Mouse (Mus musculus): ENCODE results near the gene Nr2c2. TPM values are rescaled to one million over a fixed set of nuclear protein-coding genes. Genes with fewer than 3 reads are reported as not detected.

Gene Nr2c2
- polyA plus RNA-seq, 1 experiment = not detected

GRCm38 (mm10) chr6:92093869-92094268 lies 2.7 kb downstream of the Nr2c2 start:
- TF ChIP-seq CTCF (IDR thresholded peaks at IDR 0.05; ENCODE audit: insufficient read depth, low read depth, low read length) (no peak), POLR2A (IDR thresholded peaks at IDR 0.05; ENCODE audit: insufficient read depth, low read depth, low read length) (no peak)
- H3K4me1 ChIP-seq (ENCODE audit: control insufficient read depth, insufficient read depth, low read length) = no peaks in the 10 kb centered on the region
- no peak overlapping the region for H3K4me3 ChIP-seq (ENCODE audit: insufficient read depth, low read depth, low read length)
- 88% methylated on average over 2 of the region's 2 CpGs for WGBS
- no peak overlapping the region for H3K27ac ChIP-seq (ENCODE audit: insufficient read depth, low read depth, low read length)

DNA sequence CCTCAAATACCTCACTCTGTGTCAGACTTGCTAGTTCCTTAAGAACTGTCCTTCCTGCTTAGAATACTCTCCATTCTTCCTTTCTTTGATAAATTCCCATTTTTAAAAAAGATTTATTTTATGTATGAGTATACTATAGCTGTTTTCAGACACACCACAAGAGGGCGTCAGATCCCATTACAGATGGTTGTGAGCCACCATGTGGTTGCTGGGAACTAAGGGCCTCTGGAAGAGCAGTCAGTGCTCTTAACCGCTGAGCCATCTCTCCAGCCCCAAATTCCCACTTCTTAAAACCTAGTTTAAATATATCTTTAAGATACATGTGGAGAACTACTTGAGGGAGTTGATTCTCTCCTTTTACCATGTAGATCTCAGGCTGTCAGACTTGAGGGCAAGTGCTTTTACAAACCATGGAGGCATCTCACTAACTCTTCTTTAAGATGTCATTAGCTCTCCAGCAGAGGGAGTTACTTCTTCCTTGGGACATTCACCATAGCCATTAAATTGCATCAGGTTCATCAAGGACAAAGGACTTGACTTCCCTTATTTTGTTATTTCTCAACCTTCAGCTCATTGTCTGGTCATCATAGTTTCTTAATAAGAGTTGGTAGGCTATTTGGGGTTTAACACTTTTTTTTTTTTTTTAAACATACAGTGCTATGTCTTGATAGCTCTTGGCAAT lies 9.6 kb downstream of the Nr2c2 start:
- TF ChIP-seq POLR2A (IDR thresholded peaks at IDR 0.05; ENCODE audit: insufficient read depth, low read depth, low read length) (no peak), CTCF (IDR thresholded peaks at IDR 0.05; ENCODE audit: insufficient read depth, low read depth, low read length) (no peak)
- 75% methylated on average over 2 of the region's 2 CpGs for WGBS
- H3K4me3 ChIP-seq (ENCODE audit: insufficient read depth, low read depth, low read length) = no peak overlapping the region

DNA sequence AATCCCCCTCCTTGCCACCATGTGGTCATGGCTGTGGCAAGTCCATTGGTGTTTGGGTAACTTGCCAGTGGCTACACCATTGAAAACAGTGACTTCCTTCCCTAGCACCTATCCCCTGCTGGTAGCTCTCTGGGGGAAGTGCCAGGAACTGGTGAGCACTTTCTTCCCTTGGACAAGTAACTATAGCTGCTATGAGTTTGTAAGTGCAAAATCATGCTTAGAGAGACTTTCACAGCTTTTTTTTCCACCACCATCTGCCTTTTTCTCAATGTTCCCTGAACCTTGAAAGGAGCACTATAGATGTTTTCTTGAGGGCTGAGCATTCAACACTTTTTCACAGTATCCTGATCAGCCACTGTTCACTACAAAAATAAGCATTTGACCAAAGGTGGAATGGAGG lies 33.4 kb downstream of the Nr2c2 start:
- Histone ChIP-seq H3K4me1 (ENCODE audit: control insufficient read depth, insufficient read depth, low read length) (no peaks in the 10 kb centered on the region), H3K27ac (ENCODE audit: insufficient read depth, low read depth, low read length) (no peak overlapping the region), H3K4me3 (ENCODE audit: insufficient read depth, low read depth, low read length) (no peak overlapping the region)
- TF ChIP-seq CTCF (IDR thresholded peaks at IDR 0.05; ENCODE audit: insufficient read depth, low read depth, low read length) (no peak), POLR2A (IDR thresholded peaks at IDR 0.05; ENCODE audit: insufficient read depth, low read depth, low read length) (no peak)

More for the DNA sequence above, 9.6 kb downstream of the Nr2c2 start:
- Histone ChIP-seq H3K4me1 (ENCODE audit: control insufficient read depth, insufficient read depth, low read length) (no peaks in the 10 kb centered on the region), H3K27ac (ENCODE audit: insufficient read depth, low read depth, low read length) (no peak overlapping the region)

- no peaks in the 10 kb centered on the region for H3K4me1 ChIP-seq (ENCODE audit: control insufficient read depth, insufficient read depth, low read length)
- no peak for TF ChIP-seq POLR2A (IDR thresholded peaks at IDR 0.05; ENCODE audit: insufficient read depth, low read depth, low read length)
- TF ChIP-seq CTCF (IDR thresholded peaks at IDR 0.05; ENCODE audit: insufficient read depth, low read depth, low read length) = no peak
- H3K27ac ChIP-seq (ENCODE audit: insufficient read depth, low read depth, low read length) = no peak overlapping the region
- H3K4me3 ChIP-seq (ENCODE audit: insufficient read depth, low read depth, low read length) = no peak overlapping the region
- 58% methylated on average over 1 of the region's 1 CpGs for WGBS
Measured at GRCm38 (mm10) chr6:92126861-92127468, 35.8 kb downstream of the Nr2c2 start.

GRCm38 (mm10) chr6:92131456-92131855 lies 40.3 kb downstream of the Nr2c2 start:
- TF ChIP-seq POLR2A (IDR thresholded peaks at IDR 0.05; ENCODE audit: insufficient read depth, low read depth, low read length) (no peak), CTCF (IDR thresholded peaks at IDR 0.05; ENCODE audit: insufficient read depth, low read depth, low read length) (no peak)
- H3K27ac ChIP-seq (ENCODE audit: insufficient read depth, low read depth, low read length) = no peak overlapping the region
- no peaks in the 10 kb centered on the region for H3K4me1 ChIP-seq (ENCODE audit: control insufficient read depth, insufficient read depth, low read length)
- no peak overlapping the region for H3K4me3 ChIP-seq (ENCODE audit: insufficient read depth, low read depth, low read length)
- 96% methylated on average over 1 of the region's 1 CpGs for WGBS

GRCm38 (mm10) chr6:92132021-92132911 lies 41.1 kb downstream of the Nr2c2 start:
- TF ChIP-seq CTCF (IDR thresholded peaks at IDR 0.05; ENCODE audit: insufficient read depth, low read depth, low read length) (no peak), POLR2A (IDR thresholded peaks at IDR 0.05; ENCODE audit: insufficient read depth, low read depth, low read length) (no peak)
- Histone ChIP-seq H3K27ac (ENCODE audit: insufficient read depth, low read depth, low read length) (no peak overlapping the region), H3K4me1 (ENCODE audit: control insufficient read depth, insufficient read depth, low read length) (no peaks in the 10 kb centered on the region), H3K4me3 (ENCODE audit: insufficient read depth, low read depth, low read length) (no peak overlapping the region)
- WGBS = 79% methylated on average over 3 of the region's 3 CpGs

GRCm38 (mm10) chr6:92133617-92134016 lies 42.4 kb downstream of the Nr2c2 start:
- H3K4me3 ChIP-seq (ENCODE audit: insufficient read depth, low read depth, low read length) = no peak overlapping the region
- 59% methylated on average over 2 of the region's 2 CpGs for WGBS
- TF ChIP-seq POLR2A (IDR thresholded peaks at IDR 0.05; ENCODE audit: insufficient read depth, low read depth, low read length) (no peak), CTCF (IDR thresholded peaks at IDR 0.05; ENCODE audit: insufficient read depth, low read depth, low read length) (no peak)
- no peak overlapping the region for H3K27ac ChIP-seq (ENCODE audit: insufficient read depth, low read depth, low read length)
- H3K4me1 ChIP-seq (ENCODE audit: control insufficient read depth, insufficient read depth, low read length) = no peaks in the 10 kb centered on the region

DNA sequence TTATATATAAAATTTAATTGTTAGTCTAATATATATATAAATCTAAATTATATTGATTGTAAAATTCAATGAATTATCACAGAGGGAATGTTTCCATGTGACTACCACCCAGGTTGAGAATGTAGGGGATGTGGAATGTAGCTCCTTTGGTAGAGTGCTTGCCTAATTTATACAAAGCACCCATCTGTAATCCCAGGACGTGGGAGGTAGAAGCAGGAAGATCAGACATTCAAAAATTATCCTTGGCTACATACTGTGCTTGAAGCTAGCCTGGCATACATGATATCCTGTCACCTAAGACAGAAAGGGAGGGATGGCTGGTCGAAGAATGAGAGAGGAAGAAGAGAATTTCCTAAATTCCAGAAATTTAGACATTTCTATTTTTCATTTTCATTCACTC lies 45.2 kb downstream of the Nr2c2 start:
- WGBS = 66% methylated on average over 2 of the region's 2 CpGs
- Histone ChIP-seq H3K27ac (ENCODE audit: insufficient read depth, low read depth, low read length) (no peak overlapping the region), H3K4me3 (ENCODE audit: insufficient read depth, low read depth, low read length) (no peak overlapping the region), H3K4me1 (ENCODE audit: control insufficient read depth, insufficient read depth, low read length) (no peaks in the 10 kb centered on the region)
- no peak for TF ChIP-seq POLR2A (IDR thresholded peaks at IDR 0.05; ENCODE audit: insufficient read depth, low read depth, low read length)
- TF ChIP-seq CTCF (IDR thresholded peaks at IDR 0.05; ENCODE audit: insufficient read depth, low read depth, low read length) = no peak

DNA sequence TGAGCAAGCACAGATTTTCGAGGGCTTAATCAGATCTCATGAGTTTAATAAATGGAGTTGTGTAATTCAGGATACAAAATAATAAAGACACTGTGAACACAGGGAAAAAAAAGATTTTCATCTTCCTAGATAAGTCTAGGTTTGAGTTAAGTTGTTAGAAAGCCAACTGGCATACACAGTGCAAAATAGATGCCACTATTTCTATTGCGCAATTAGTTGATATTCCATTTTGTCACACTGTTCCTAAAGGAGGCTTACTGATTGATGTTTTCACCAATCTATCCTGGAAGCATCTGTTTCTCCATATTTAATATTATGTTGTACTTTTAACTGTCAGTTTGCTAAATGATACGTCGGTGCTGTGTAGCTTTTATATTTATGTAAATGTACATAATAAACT lies 54.7 kb downstream of the Nr2c2 start:
- 78% methylated on average over 4 of the region's 4 CpGs for WGBS
- Histone ChIP-seq H3K4me1 (ENCODE audit: control insufficient read depth, insufficient read depth, low read length) (no peaks in the 10 kb centered on the region), H3K4me3 (ENCODE audit: insufficient read depth, low read depth, low read length) (no peak overlapping the region), H3K27ac (ENCODE audit: insufficient read depth, low read depth, low read length) (no peak overlapping the region)
- TF ChIP-seq CTCF (IDR thresholded peaks at IDR 0.05; ENCODE audit: insufficient read depth, low read depth, low read length) (no peak), POLR2A (IDR thresholded peaks at IDR 0.05; ENCODE audit: insufficient read depth, low read depth, low read length) (no peak)

All from olfactory bulb, adult 2 months (tissue).